Mouse (Mus musculus) spleen, adult 2 months (tissue): ENCODE data around the gene Gm3248.
"Not testable (repeated sequence)": the region's sequence is repeated elsewhere in the genome, so short reads cannot be mapped to it uniquely, and the experiment has no call there.

Source experiments
- CTCF ChIP-seq: fragments of 200-500 bp; IDR thresholded peaks from 2 replicates; pipeline ENCODE4 v1.5.1; 2011; ENCODE audit warnings: mild to moderate bottlenecking, inconsistent platforms; ENCODE audit not compliant: insufficient read depth, insufficient read length, insufficient replicate concordance; ENCODE audit errors: extremely low read depth
- POLR2A ChIP-seq: fragments of 200-500 bp; IDR thresholded peaks from 2 replicates; pipeline ENCODE4 v1.6.1; 2011; ENCODE audit warnings: low read depth, low read length, inconsistent platforms

DNA sequence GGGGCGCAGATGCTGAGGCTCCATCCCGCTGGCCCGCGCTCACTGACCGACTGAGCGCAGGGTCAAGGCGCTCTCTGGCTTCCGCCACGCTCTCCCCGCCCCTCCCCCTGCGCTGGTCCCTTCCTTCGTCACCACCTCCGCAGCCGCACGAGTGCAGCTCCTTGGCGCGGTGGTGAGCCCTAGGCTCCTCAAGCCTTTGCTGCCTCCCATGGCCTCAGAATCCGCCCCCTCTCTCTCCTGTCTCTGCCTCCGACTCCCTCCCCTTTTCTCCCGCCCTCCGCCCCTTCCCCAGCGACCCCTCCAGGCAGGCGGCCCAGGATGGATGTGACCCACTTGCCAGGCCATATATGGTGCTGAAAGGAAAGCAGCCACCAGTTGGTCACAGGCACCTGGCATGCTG, at the start of gene Gm3248:
- TF ChIP-seq POLR2A, CTCF: not testable (repeated sequence)
